Mouse (Mus musculus): ENCODE results near the gene Plxna4. TPM values are rescaled to one million over a fixed set of nuclear protein-coding genes. Genes with fewer than 3 reads are reported as not detected.

The Plxna4 gene
- total and polyA plus RNA-seq, 3 experiments, result not detected

DNA sequence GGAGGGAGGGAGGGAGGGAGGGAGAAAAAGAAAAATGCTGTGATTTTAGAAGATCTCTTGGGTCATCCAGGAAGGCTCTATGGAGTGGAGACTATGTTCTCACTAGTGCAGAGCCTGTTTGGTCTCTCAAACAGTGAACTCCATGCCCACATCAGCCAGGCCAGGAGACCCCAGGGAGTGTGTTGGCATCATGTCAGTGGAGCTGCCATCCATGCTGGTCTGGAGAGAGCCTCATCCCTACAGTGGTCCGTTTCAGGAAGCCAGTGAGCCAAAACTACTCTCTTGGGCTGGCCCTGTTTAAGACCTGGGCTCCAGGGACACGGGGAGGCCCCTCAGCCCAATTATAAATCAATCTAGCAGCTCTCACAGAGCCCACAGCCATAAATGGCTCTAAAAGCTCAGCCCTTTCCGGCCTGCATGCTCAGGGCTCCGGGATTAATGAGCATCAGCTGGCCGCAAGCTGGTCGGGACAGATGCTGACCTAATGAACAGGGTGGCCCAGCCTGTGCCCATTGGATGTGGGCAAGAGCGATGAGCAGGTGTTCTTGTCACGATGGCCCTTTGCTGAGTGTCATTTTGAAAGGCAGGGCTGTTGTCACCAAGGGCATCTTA is 180.3 kb downstream of the Plxna4 start:
- Histone ChIP-seq H3K4me1 (ENCODE audit: control insufficient read depth in 1 of 2, insufficient read depth in 2 of 2) (no peaks in the 10 kb centered on the region), H3K27me3 (replicated peaks) (peaks cover 85% of the 10 kb centered on the region), H3K4me2 (ENCODE audit: insufficient read depth, low read depth, poor library complexity, severe bottlenecking) (no peak overlapping the region), H3K9ac (ENCODE audit: insufficient read depth, low read depth) (no peak overlapping the region), H3K27ac (ENCODE audit: insufficient read depth, low read depth) (no peak overlapping the region), H3K79me2 (replicated peaks; ENCODE audit: control insufficient read depth, extremely low read depth, insufficient read depth, poor library complexity, severe bottlenecking) (no peaks in the 10 kb centered on the region), H3K9me3 (replicated peaks; ENCODE audit: low read length) (no peaks in the 10 kb centered on the region), H3K4me3 (replicated peaks in 1 of 3; ENCODE audit: low read depth in 2 of 3, low read length in 2 of 3, poor library complexity in 1 of 3) (no peak overlapping the region), H3K36me3 (replicated peaks in 1 of 2; ENCODE audit: control insufficient read depth in 1 of 2, insufficient read depth in 1 of 2, low read length in 1 of 2) (no peaks in the 10 kb centered on the region)
- no peak for TF ChIP-seq ZC3H11A (IDR thresholded peaks at IDR 0.05; ENCODE audit: low read depth, low read length)
- no peak for TF ChIP-seq USF2 (conservative IDR thresholded peaks at IDR 0.05; ENCODE audit: low read depth, low read length)
- TF ChIP-seq CHD2 (IDR thresholded peaks at IDR 0.05; ENCODE audit: low read length), result no peak
- no peak for TF ChIP-seq EP300 (IDR thresholded peaks at IDR 0.05; ENCODE audit: low read length)
- no peak for TF ChIP-seq ZNF384 (IDR thresholded peaks at IDR 0.05; ENCODE audit: low read depth, low read length)
- TF ChIP-seq MYC (IDR thresholded peaks at IDR 0.05; ENCODE audit: low read depth, low read length), result no peak
- no peak for TF ChIP-seq POLR2A (IDR thresholded peaks at IDR 0.05; ENCODE audit: low read depth, low read length)
- TF ChIP-seq JUND (conservative IDR thresholded peaks at IDR 0.05; ENCODE audit: low read depth, low read length), result no peak
- TF ChIP-seq ZKSCAN1 (IDR thresholded peaks at IDR 0.05; ENCODE audit: borderline replicate concordance, low read depth, low read length), result no peak
- no peak for TF ChIP-seq E2F4 (IDR thresholded peaks at IDR 0.05; ENCODE audit: insufficient replicate concordance, low read depth, low read length)
- TF ChIP-seq MAFK (IDR thresholded peaks at IDR 0.05; ENCODE audit: insufficient replicate concordance, low read length), result no peak
- no peak for TF ChIP-seq BHLHE40 (IDR thresholded peaks at IDR 0.05; ENCODE audit: low read depth, low read length)
- no peak for TF ChIP-seq MXI1 (IDR thresholded peaks at IDR 0.05; ENCODE audit: low read depth, low read length)
- TF ChIP-seq NELFE (IDR thresholded peaks at IDR 0.05; ENCODE audit: low read depth, low read length), result no peak
- no peak for TF ChIP-seq GABPA (IDR thresholded peaks at IDR 0.05; ENCODE audit: insufficient replicate concordance, low read depth, low read length)
- no peak for TF ChIP-seq MAX (IDR thresholded peaks at IDR 0.05; ENCODE audit: low read length)
- in situ Hi-C loops (cut with MboI; ENCODE audit: low pct_ligation_motif_present, low pct_unique_long_range_greater_than_20kb, low sequenced_read_pairs), result no loop called here
- dilution Hi-C loops (cut with MboI; ENCODE audit: extremely low pct_ligation_motif_present, extremely low pct_unique_long_range_greater_than_20kb, low sequenced_read_pairs), result no loop called here
- DNase-seq (ENCODE audit: extremely low read depth), result no peak

DNA sequence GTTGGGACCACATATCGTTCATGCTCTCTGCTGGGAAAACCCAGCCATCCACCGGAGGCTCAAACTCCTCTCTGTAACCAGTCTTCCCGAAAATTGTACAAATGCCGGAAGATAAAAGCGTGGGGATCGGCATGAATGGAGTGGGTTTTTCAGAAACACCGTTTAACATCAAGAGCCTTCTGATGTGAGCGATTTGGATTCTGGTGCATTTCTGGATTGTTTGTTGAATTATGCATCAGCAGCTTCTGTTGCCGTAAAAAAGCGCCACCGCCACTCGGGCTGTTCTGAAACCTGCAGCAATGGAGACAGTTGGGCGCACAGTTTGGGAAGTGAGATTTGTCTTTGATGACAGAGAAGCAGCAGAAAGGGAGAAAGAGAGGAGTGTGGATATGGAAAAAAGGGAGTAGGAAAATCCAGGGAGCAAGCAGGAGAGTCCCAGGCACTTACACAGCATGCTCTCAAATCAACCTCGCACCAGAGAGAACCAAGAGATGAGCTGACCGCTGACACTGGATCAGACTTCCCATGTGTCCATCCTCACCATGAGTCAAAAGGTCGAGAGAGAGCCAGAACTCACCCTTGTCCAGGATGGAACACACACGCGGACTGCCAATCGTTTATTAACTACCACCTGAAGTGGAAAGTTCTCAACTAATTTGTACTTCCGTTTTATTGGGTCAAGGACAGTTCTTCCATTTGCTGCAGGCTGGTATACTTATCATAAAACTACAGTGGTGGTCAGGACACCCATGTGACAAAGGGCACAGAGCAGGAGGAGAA is 181.5 kb downstream of the Plxna4 start:
- peaks cover 83% of the 10 kb centered on the region for H3K27me3 ChIP-seq (replicated peaks)
- in situ Hi-C loops (cut with MboI; ENCODE audit: low pct_ligation_motif_present, low pct_unique_long_range_greater_than_20kb, low sequenced_read_pairs), result no loop called here
- TF ChIP-seq TBP (conservative IDR thresholded peaks at IDR 0.05; ENCODE audit: low read depth, low read length), result no peak
- no peak for TF ChIP-seq USF2 (conservative IDR thresholded peaks at IDR 0.05; ENCODE audit: low read depth, low read length)
- TF ChIP-seq MXI1 (IDR thresholded peaks at IDR 0.05; ENCODE audit: low read depth, low read length), result no peak
- TF ChIP-seq UBTF (IDR thresholded peaks at IDR 0.05; ENCODE audit: low read depth, low read length), result no peak
- TF ChIP-seq JUND (conservative IDR thresholded peaks at IDR 0.05; ENCODE audit: low read depth, low read length), result no peak
- no peak for TF ChIP-seq ZNF384 (IDR thresholded peaks at IDR 0.05; ENCODE audit: low read depth, low read length)
- no peak for TF ChIP-seq KAT2A (IDR thresholded peaks at IDR 0.05; ENCODE audit: insufficient replicate concordance, low read length)
- no peak for TF ChIP-seq NELFE (IDR thresholded peaks at IDR 0.05; ENCODE audit: low read depth, low read length)
- no peak for TF ChIP-seq CHD1 (IDR thresholded peaks at IDR 0.05; ENCODE audit: low read depth, low read length)
- TF ChIP-seq SIN3A (IDR thresholded peaks at IDR 0.05; ENCODE audit: low read length), result no peak
- TF ChIP-seq RAD21 (IDR thresholded peaks at IDR 0.05; ENCODE audit: low read depth, low read length), result no peak
- TF ChIP-seq PAX5 (IDR thresholded peaks at IDR 0.05; ENCODE audit: low read length), result no peak
- TF ChIP-seq HCFC1 (IDR thresholded peaks at IDR 0.05; ENCODE audit: low read depth, low read length), result no peak
- H3K4me1 ChIP-seq (ENCODE audit: control insufficient read depth in 1 of 2, insufficient read depth in 2 of 2), result no peaks in the 10 kb centered on the region
- dilution Hi-C loops (cut with MboI; ENCODE audit: extremely low pct_ligation_motif_present, extremely low pct_unique_long_range_greater_than_20kb, low sequenced_read_pairs), result no loop called here
- no peak for DNase-seq (ENCODE audit: extremely low read depth)
- H3K4me3 ChIP-seq (replicated peaks in 1 of 3; ENCODE audit: low read depth in 2 of 3, low read length in 2 of 3, poor library complexity in 1 of 3), result no peak overlapping the region
- H3K36me3 ChIP-seq (replicated peaks in 1 of 2; ENCODE audit: control insufficient read depth in 1 of 2, insufficient read depth in 1 of 2, low read length in 1 of 2), result no peaks in the 10 kb centered on the region
- no peak overlapping the region for H3K4me2 ChIP-seq (ENCODE audit: insufficient read depth, low read depth, poor library complexity, severe bottlenecking)
- no peaks in the 10 kb centered on the region for H3K79me2 ChIP-seq (replicated peaks; ENCODE audit: control insufficient read depth, extremely low read depth, insufficient read depth, poor library complexity, severe bottlenecking)
- no peak overlapping the region for H3K27ac ChIP-seq (ENCODE audit: insufficient read depth, low read depth)
- no peak overlapping the region for H3K9ac ChIP-seq (ENCODE audit: insufficient read depth, low read depth)
- no peaks in the 10 kb centered on the region for H3K9me3 ChIP-seq (replicated peaks; ENCODE audit: low read length)
